Mouse (Mus musculus): ENCODE measurements around the gene Mrgpra6. TPM values are rescaled to one million over a fixed set of nuclear protein-coding genes. Genes with fewer than 3 reads are reported as not detected.

The Mrgpra6 gene
- polyA plus RNA-seq, 1 experiment from 2014 or later: not detected

DNA sequence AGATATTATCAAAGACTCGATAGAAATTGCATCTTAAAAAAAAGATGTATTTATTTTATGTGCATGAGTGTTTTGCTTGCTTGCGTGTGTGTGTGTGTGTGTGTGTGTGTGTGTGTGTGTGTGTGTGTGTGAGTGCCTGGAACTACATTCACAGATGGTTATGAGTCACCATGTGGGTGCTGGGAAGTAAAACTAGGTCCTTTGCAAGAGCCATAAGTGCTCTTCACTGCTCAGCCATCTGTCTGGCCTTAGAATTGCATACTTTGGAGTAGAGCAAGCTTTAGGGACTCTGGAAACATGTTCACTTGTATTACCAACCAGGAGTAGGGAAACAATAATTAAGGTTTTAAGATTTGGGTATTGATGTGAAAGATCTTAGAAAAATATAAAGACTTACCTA is 48.9 kb downstream of the Mrgpra6 start:
- 83% methylated on average over 2 of the region's 2 CpGs for WGBS
- Histone ChIP-seq H3K9me3 (ENCODE audit: control insufficient read depth, low read depth, low read length) (no peaks in the 10 kb centered on the region; the same call in 1 of the 2 replicates), H3K4me1 (ENCODE audit: control insufficient read depth, insufficient read depth, low read length) (no peaks in the 10 kb centered on the region), H3K4me2 (replicated peaks; ENCODE audit: low read depth, low read length) (no peak overlapping the region), H3K27ac (ENCODE audit: low read length) (no peak overlapping the region), H3K27me3 (ENCODE audit: control insufficient read depth, insufficient read depth, low read length) (no peaks in the 10 kb centered on the region), H3K36me3 (ENCODE audit: control insufficient read depth, insufficient read depth, low read length) (no peaks in the 10 kb centered on the region), H3K4me3 (ENCODE audit: low read depth, low read length) (no peak overlapping the region), H3K9ac (replicated peaks; ENCODE audit: low read depth, low read length) (no peak overlapping the region)
- ATAC-seq (ENCODE audit: insufficient number of reproducible peaks, insufficient read depth, low FRiP score, low read depth): no peak

DNA sequence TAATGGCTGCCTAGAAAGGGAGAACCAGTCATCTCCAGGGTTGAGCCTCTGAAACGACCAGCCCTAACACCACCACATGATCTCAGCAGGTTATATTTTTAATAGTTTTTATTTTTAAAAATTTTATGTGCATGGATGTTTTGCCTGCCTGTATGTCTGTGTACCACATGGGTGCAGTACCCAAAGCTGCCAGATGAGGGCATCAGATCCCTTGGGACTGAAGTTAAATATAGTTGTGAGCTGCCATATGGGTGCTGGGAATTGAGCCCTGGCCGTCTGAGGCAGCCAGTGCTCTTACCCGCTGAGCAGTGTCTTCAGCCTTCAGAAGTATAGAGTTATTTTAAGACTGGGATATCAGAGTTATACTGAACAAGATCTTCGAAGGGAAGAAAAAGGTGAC is 49.3 kb downstream of the Mrgpra6 start:
- Histone ChIP-seq H3K4me3 (ENCODE audit: low read depth, low read length) (no peak overlapping the region), H3K4me1 (ENCODE audit: control insufficient read depth, insufficient read depth, low read length) (no peaks in the 10 kb centered on the region), H3K9ac (replicated peaks; ENCODE audit: low read depth, low read length) (no peak overlapping the region), H3K36me3 (ENCODE audit: control insufficient read depth, insufficient read depth, low read length) (no peaks in the 10 kb centered on the region), H3K27me3 (ENCODE audit: control insufficient read depth, insufficient read depth, low read length) (no peaks in the 10 kb centered on the region), H3K27ac (ENCODE audit: low read length) (no peak overlapping the region), H3K9me3 (ENCODE audit: control insufficient read depth, low read depth, low read length) (no peaks in the 10 kb centered on the region; the same call in 1 of the 2 replicates), H3K4me2 (replicated peaks; ENCODE audit: low read depth, low read length) (no peak overlapping the region)
- no peak for ATAC-seq (ENCODE audit: insufficient number of reproducible peaks, insufficient read depth, low FRiP score, low read depth)
- WGBS: 94% methylated on average over 4 of the region's 4 CpGs

GRCm38 (mm10) chr7:47150420-47151061 is 54.2 kb downstream of the Mrgpra6 start:
- H3K27ac ChIP-seq (ENCODE audit: low read length): no peak overlapping the region
- 0 out of 2 replicates have a peak overlapping the region, but pooled peaks have one; percentile 12 for H3K4me2 ChIP-seq (replicated peaks; ENCODE audit: low read depth, low read length)
- H3K9ac ChIP-seq (replicated peaks; ENCODE audit: low read depth, low read length): no peak overlapping the region
- WGBS: 17% methylated on average over 11 of the region's 11 CpGs
- no peak overlapping the region for H3K4me3 ChIP-seq (ENCODE audit: low read depth, low read length)
- H3K27me3 ChIP-seq (ENCODE audit: control insufficient read depth, insufficient read depth, low read length): no peaks in the 10 kb centered on the region
- no peak for ATAC-seq (ENCODE audit: insufficient number of reproducible peaks, insufficient read depth, low FRiP score, low read depth)
- no peaks in the 10 kb centered on the region; the same call in 1 of the 2 replicates for H3K9me3 ChIP-seq (ENCODE audit: control insufficient read depth, low read depth, low read length)
- H3K4me1 ChIP-seq (ENCODE audit: control insufficient read depth, insufficient read depth, low read length): no peaks in the 10 kb centered on the region
- no peaks in the 10 kb centered on the region for H3K36me3 ChIP-seq (ENCODE audit: control insufficient read depth, insufficient read depth, low read length)

DNA sequence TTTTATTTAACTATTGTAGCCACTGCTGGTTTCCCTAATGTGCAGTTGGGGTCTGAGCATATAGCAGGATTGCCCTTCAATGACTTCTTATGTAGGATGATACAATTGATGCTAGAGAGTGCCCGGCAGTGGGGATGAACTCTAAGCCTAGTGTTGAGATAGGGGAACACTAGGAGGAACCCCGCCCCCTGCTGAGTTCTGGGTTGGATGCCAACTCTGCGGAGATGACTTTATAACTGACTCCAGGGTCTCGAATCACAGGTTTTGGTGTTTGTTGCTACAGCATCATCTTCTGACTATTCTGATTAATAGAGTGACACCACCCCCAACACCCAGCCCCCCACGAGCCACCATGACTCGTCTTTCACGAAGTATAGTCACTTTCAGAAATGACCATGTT is 56.4 kb downstream of the Mrgpra6 start:
- no peak for ATAC-seq (ENCODE audit: insufficient number of reproducible peaks, insufficient read depth, low FRiP score, low read depth)
- no peak overlapping the region for H3K9ac ChIP-seq (replicated peaks; ENCODE audit: low read depth, low read length)
- no peak overlapping the region for H3K4me2 ChIP-seq (replicated peaks; ENCODE audit: low read depth, low read length)
- no peaks in the 10 kb centered on the region for H3K9me3 ChIP-seq (ENCODE audit: control insufficient read depth, low read depth, low read length)
- H3K4me1 ChIP-seq (ENCODE audit: control insufficient read depth, insufficient read depth, low read length): no peaks in the 10 kb centered on the region
- no peak overlapping the region for H3K4me3 ChIP-seq (ENCODE audit: low read depth, low read length)
- no peaks in the 10 kb centered on the region for H3K27me3 ChIP-seq (ENCODE audit: control insufficient read depth, insufficient read depth, low read length)
- WGBS: 81% methylated on average over 7 of the region's 7 CpGs
- no peaks in the 10 kb centered on the region for H3K36me3 ChIP-seq (ENCODE audit: control insufficient read depth, insufficient read depth, low read length)
- H3K27ac ChIP-seq (ENCODE audit: low read length): no peak overlapping the region

- H3K27me3 ChIP-seq (ENCODE audit: control insufficient read depth, insufficient read depth, low read length): no peaks in the 10 kb centered on the region
- 54% methylated on average over 12 of the region's 12 CpGs for WGBS
- no peak overlapping the region for H3K4me2 ChIP-seq (replicated peaks; ENCODE audit: low read depth, low read length)
- ATAC-seq (ENCODE audit: insufficient number of reproducible peaks, insufficient read depth, low FRiP score, low read depth): no peak
- H3K36me3 ChIP-seq (ENCODE audit: control insufficient read depth, insufficient read depth, low read length): no peaks in the 10 kb centered on the region
- H3K4me1 ChIP-seq (ENCODE audit: control insufficient read depth, insufficient read depth, low read length): no peaks in the 10 kb centered on the region
- H3K27ac ChIP-seq (ENCODE audit: low read length): no peak overlapping the region
- no peaks in the 10 kb centered on the region for H3K9me3 ChIP-seq (ENCODE audit: control insufficient read depth, low read depth, low read length)
- H3K9ac ChIP-seq (replicated peaks; ENCODE audit: low read depth, low read length): no peak overlapping the region
- H3K4me3 ChIP-seq (ENCODE audit: low read depth, low read length): no peak overlapping the region
Observed at GRCm38 (mm10) chr7:47146034-47146812, 58.5 kb downstream of the Mrgpra6 start.

- Histone ChIP-seq H3K9me3 (ENCODE audit: control insufficient read depth, low read depth, low read length) (no peaks in the 10 kb centered on the region), H3K4me1 (ENCODE audit: control insufficient read depth, insufficient read depth, low read length) (no peaks in the 10 kb centered on the region), H3K9ac (replicated peaks; ENCODE audit: low read depth, low read length) (no peak overlapping the region), H3K36me3 (ENCODE audit: control insufficient read depth, insufficient read depth, low read length) (no peaks in the 10 kb centered on the region), H3K27ac (ENCODE audit: low read length) (no peak overlapping the region), H3K4me2 (replicated peaks; ENCODE audit: low read depth, low read length) (no peak overlapping the region), H3K27me3 (ENCODE audit: control insufficient read depth, insufficient read depth, low read length) (no peaks in the 10 kb centered on the region), H3K4me3 (ENCODE audit: low read depth, low read length) (no peak overlapping the region)
- WGBS: 21% methylated on average over 6 of the region's 6 CpGs
- no peak for ATAC-seq (ENCODE audit: insufficient number of reproducible peaks, insufficient read depth, low FRiP score, low read depth)
Observed at GRCm38 (mm10) chr7:47144299-47144698, 60.4 kb downstream of the Mrgpra6 start.

DNA sequence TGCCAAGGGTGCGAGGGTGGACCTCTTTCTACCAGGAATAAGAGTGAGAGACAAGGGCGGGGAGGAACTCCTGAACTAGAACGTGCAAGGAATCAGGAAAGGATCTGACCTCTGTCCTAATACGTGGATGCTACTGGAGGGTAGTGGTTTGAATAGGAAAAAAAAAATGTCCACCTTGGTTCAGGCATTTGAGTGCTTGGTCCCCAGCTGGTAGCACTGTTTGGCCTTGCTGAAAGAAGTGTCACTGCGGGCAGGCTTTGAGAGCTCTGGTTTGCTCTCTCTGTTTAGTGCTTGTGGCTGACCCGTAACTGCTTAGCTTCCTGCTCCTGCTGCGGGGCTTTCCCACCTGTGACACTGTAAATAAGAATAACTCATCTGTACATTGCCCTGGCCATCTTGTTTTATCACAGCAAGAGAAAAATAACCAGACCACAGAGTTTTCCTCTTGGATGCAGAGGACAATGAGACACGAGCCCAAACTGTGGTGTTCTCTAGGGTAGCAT is 64.8 kb downstream of the Mrgpra6 start:
- H3K9ac ChIP-seq (replicated peaks; ENCODE audit: low read depth, low read length): no peak overlapping the region
- no peaks in the 10 kb centered on the region for H3K36me3 ChIP-seq (ENCODE audit: control insufficient read depth, insufficient read depth, low read length)
- no peaks in the 10 kb centered on the region for H3K4me1 ChIP-seq (ENCODE audit: control insufficient read depth, insufficient read depth, low read length)
- no peaks in the 10 kb centered on the region for H3K9me3 ChIP-seq (ENCODE audit: control insufficient read depth, low read depth, low read length)
- no peak overlapping the region for H3K27ac ChIP-seq (ENCODE audit: low read length)
- H3K4me3 ChIP-seq (ENCODE audit: low read depth, low read length): no peak overlapping the region
- 78% methylated on average over 8 of the region's 8 CpGs for WGBS
- ATAC-seq (ENCODE audit: insufficient number of reproducible peaks, insufficient read depth, low FRiP score, low read depth): no peak
- no peaks in the 10 kb centered on the region for H3K27me3 ChIP-seq (ENCODE audit: control insufficient read depth, insufficient read depth, low read length)
- H3K4me2 ChIP-seq (replicated peaks; ENCODE audit: low read depth, low read length): no peak overlapping the region
